Mouse (Mus musculus) c-Kit-positive CD71-negative TER-119-negative erythroid progenitor cells, embryonic 14.5 days (primary cell): ENCODE measurements at regions not wholly inside any gene's neighbourhood (a gene's known extent, or its start where the extent isn't known, plus 50 kb on each side); places are given as distances from the start of the nearest gene placed in this dataset.

ENCODE experiments used
- DNase-seq: peaks from one replicate; pipeline ENCODE4 v3.0.0-alpha.2; 2013; ENCODE audit warnings: low read depth

DNA sequence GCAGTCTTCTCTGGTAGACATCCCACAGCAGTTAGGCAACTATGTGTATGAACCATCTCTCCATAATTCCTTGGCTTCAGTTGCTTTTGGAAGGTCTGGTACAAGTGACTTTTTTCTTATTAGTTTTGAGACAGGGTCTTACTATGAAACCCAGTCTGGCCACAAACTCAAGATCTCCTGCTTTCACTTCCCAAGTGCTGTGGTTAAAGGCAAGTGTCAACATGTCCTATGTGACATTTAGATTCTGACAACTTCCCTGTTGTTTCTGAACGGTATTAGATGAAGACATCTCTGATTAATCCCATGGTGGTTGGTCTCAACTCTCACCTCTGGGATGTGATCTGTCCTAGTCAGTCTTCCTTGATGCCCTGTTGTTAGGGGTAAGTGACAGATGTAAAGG lies 88.4 kb upstream of the Fbxo33 start:
- no peak for DNase-seq

DNA sequence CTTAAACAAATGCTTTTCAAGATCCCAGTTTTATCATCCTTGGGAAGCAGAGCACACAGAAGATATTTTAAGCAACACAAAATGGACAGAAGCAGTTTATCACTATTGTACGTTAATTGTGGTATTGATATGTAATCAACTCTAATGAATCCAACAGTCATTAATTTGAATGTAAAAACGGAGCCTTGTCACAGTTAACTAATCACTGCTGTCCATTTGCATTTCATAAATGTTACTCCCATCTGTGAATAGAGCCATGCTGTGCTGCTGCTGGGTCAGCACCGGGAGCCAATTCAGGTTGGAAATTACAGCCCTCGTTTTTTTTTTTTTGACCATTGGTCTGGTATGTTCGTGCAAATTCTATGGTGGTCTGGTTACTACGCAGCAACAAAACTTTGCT lies 85.0 kb upstream of the Fbxo33 start:
- no peak for DNase-seq
